Mouse (Mus musculus) erythroid progenitor cell, adult 5-6 weeks (primary cell): ENCODE results near the gene Nrip1. TPM values are rescaled to one million over a fixed set of nuclear protein-coding genes. Genes with fewer than 3 reads are reported as not detected.

ENCODE experiments used
- ATAC-seq: replicated peaks from 2 replicates; pipeline ENCODE4 v1.8.0; 2016; ENCODE audit warnings: moderate number of reproducible peaks, mild to moderate bottlenecking, moderate TSS enrichment, inconsistent platforms; ENCODE audit not compliant: poor library complexity, low FRiP score, severe bottlenecking
- total RNA-seq, 2 experiments: library from RNA; stranded (forward) in 1 of 2; stranded (reverse) in 1 of 2; fragments of 150-400 nt in 1 of 2; fragments of 186-747, 209-891 nt in 1 of 2; gene quantifications; 2 replicates each; pipeline versions ENCODE4 v1.2.3 to v1.2.4; 2015 to 2017; ENCODE audit warnings: low replicate concordance in 2 of 2

Gene Nrip1
- total RNA-seq, 2 experiments from 2014 or later: 62.9 to 83.4 TPM

GRCm38 (mm10) chr16:76293765-76294463, 79.7 kb downstream of the Nrip1 start:
- ATAC-seq: peak; percentile 64

- no peak for ATAC-seq
These were observed 80.5 kb downstream of the Nrip1 start for GRCm38 (mm10) chr16:76293176-76293575.

GRCm38 (mm10) chr16:76292656-76293055, 81.0 kb downstream of the Nrip1 start:
- no peak for ATAC-seq

GRCm38 (mm10) chr16:76291366-76291765, 82.3 kb downstream of the Nrip1 start:
- ATAC-seq: no peak

- ATAC-seq: no peak
These were observed 84.1 kb downstream of the Nrip1 start for GRCm38 (mm10) chr16:76289495-76289894.

- ATAC-seq: no peak
These were observed 89.8 kb downstream of the Nrip1 start for GRCm38 (mm10) chr16:76283796-76284195.

- no peak for ATAC-seq
These were observed 91.8 kb downstream of the Nrip1 start for GRCm38 (mm10) chr16:76281850-76282249.

GRCm38 (mm10) chr16:76280365-76280764, 93.3 kb downstream of the Nrip1 start:
- ATAC-seq: no peak

- no peak for ATAC-seq
These were observed 97.4 kb downstream of the Nrip1 start for GRCm38 (mm10) chr16:76276271-76276670.

GRCm38 (mm10) chr16:76275584-76275983, 98.0 kb downstream of the Nrip1 start:
- ATAC-seq: no peak

GRCm38 (mm10) chr16:76275166-76275565, 98.5 kb downstream of the Nrip1 start:
- ATAC-seq: no peak

- no peak for ATAC-seq
These were observed 106.9 kb downstream of the Nrip1 start for GRCm38 (mm10) chr16:76266635-76267268.

GRCm38 (mm10) chr16:76265874-76266273, 107.8 kb downstream of the Nrip1 start:
- no peak for ATAC-seq

GRCm38 (mm10) chr16:76265301-76265700, 108.3 kb downstream of the Nrip1 start:
- ATAC-seq: no peak

- ATAC-seq: no peak
These were observed 110.2 kb downstream of the Nrip1 start for GRCm38 (mm10) chr16:76263393-76263792.

GRCm38 (mm10) chr16:76260296-76260695, 113.3 kb downstream of the Nrip1 start:
- no peak for ATAC-seq

GRCm38 (mm10) chr16:76251826-76252225, 121.8 kb downstream of the Nrip1 start:
- no peak for ATAC-seq

- no peak for ATAC-seq
These were observed 124.1 kb downstream of the Nrip1 start for GRCm38 (mm10) chr16:76249345-76250091.

- ATAC-seq: no peak
These were observed 130.8 kb downstream of the Nrip1 start for GRCm38 (mm10) chr16:76242850-76243249.

GRCm38 (mm10) chr16:76241266-76241665, 132.4 kb downstream of the Nrip1 start:
- no peak for ATAC-seq

GRCm38 (mm10) chr16:76239353-76239752, 134.3 kb downstream of the Nrip1 start:
- no peak for ATAC-seq
